Mouse (Mus musculus): ENCODE data around the gene Il27ra.

Gene Il27ra

GRCm38 (mm10) chr8:84066291-84066930, 24.0 kb upstream of the Il27ra start, which contains the start of gene Rfx1:
Gene Rfx1, plus strand, starts transcription at chr8:84066834.
- peak; percentile 99 for DNase-seq (ENCODE audit: extremely low read depth, insufficient read length, low spot score)

GRCm38 (mm10) chr8:84065457-84066072, 23.2 kb upstream of the Il27ra start:
- no peak for DNase-seq (ENCODE audit: extremely low read depth, insufficient read length, low spot score)

- no peak for DNase-seq (ENCODE audit: extremely low read depth, insufficient read length, low spot score)
These were observed 22.6 kb upstream of the Il27ra start, which contains the start of gene Gm10643 for GRCm38 (mm10) chr8:84065037-84065436. Gene Gm10643, minus strand, starts transcription at chr8:84065137.

GRCm38 (mm10) chr8:84063861-84064610, 21.6 kb upstream of the Il27ra start:
- DNase-seq (ENCODE audit: extremely low read depth, insufficient read length, low spot score), result no peak

- no peak for DNase-seq (ENCODE audit: extremely low read depth, insufficient read length, low spot score)
These were observed 17.9 kb upstream of the Il27ra start for GRCm38 (mm10) chr8:84060245-84060644.

GRCm38 (mm10) chr8:84059226-84059625, 16.8 kb upstream of the Il27ra start:
- DNase-seq (ENCODE audit: extremely low read depth, insufficient read length, low spot score), result no peak

- no peak for DNase-seq (ENCODE audit: extremely low read depth, insufficient read length, low spot score)
These were observed 15.4 kb upstream of the Il27ra start for GRCm38 (mm10) chr8:84057827-84058226.

- DNase-seq (ENCODE audit: extremely low read depth, insufficient read length, low spot score), result no peak
These were observed 10.8 kb upstream of the Il27ra start for GRCm38 (mm10) chr8:84053229-84053628.

GRCm38 (mm10) chr8:84052746-84053145, 10.4 kb upstream of the Il27ra start:
- no peak for DNase-seq (ENCODE audit: extremely low read depth, insufficient read length, low spot score)

GRCm38 (mm10) chr8:84048171-84048570, 5.8 kb upstream of the Il27ra start:
- DNase-seq (ENCODE audit: extremely low read depth, insufficient read length, low spot score), result no peak

- no peak for DNase-seq (ENCODE audit: extremely low read depth, insufficient read length, low spot score)
These were observed 4.1 kb upstream of the Il27ra start for GRCm38 (mm10) chr8:84046505-84046904.

- no peak for DNase-seq (ENCODE audit: extremely low read depth, insufficient read length, low spot score)
These were observed 2.5 kb upstream of the Il27ra start, which contains the start of gene Rln3 for GRCm38 (mm10) chr8:84044900-84045299. Gene Rln3, minus strand, starts transcription at chr8:84045000.

GRCm38 (mm10) chr8:84044103-84044502, 1.7 kb upstream of the Il27ra start:
- no peak for DNase-seq (ENCODE audit: extremely low read depth, insufficient read length, low spot score)

- no peak for DNase-seq (ENCODE audit: extremely low read depth, insufficient read length, low spot score)
These were observed 556 bp upstream of the Il27ra start for GRCm38 (mm10) chr8:84042948-84043342.

GRCm38 (mm10) chr8:84039050-84039449, 3.3 kb downstream of the Il27ra start:
- no peak for DNase-seq (ENCODE audit: extremely low read depth, insufficient read length, low spot score)

- no peak for DNase-seq (ENCODE audit: extremely low read depth, insufficient read length, low spot score)
These were observed 4.4 kb downstream of the Il27ra start for GRCm38 (mm10) chr8:84038015-84038414.

- DNase-seq (ENCODE audit: extremely low read depth, insufficient read length, low spot score), result peak; percentile 58
These were observed 9.6 kb downstream of the Il27ra start for GRCm38 (mm10) chr8:84032777-84033176.

GRCm38 (mm10) chr8:84029272-84029671, 13.1 kb downstream of the Il27ra start:
- DNase-seq (ENCODE audit: extremely low read depth, insufficient read length, low spot score), result no peak

- no peak for DNase-seq (ENCODE audit: extremely low read depth, insufficient read length, low spot score)
These were observed 14.9 kb downstream of the Il27ra start for GRCm38 (mm10) chr8:84027449-84027848.

GRCm38 (mm10) chr8:84025863-84026262, 16.5 kb downstream of the Il27ra start:
- DNase-seq (ENCODE audit: extremely low read depth, insufficient read length, low spot score), result no peak

GRCm38 (mm10) chr8:84024171-84024570, 18.2 kb downstream of the Il27ra start:
- no peak for DNase-seq (ENCODE audit: extremely low read depth, insufficient read length, low spot score)

- DNase-seq (ENCODE audit: extremely low read depth, insufficient read length, low spot score), result no peak
These were observed 18.8 kb downstream of the Il27ra start for GRCm38 (mm10) chr8:84023631-84024030.
